Mouse (Mus musculus) T-helper 1 cell (primary cell): ENCODE measurements around the gene Olfr1469.
"Not testable (repeated sequence)": the region's sequence is repeated elsewhere in the genome, so short reads cannot be mapped to it uniquely, and the experiment has no call there.

ENCODE experiments used
- in situ Hi-C: fragments of 300-600 bp; cut with MboI, MseI; formaldehyde crosslinking; loops from one replicate; pipeline ENCODE4 v1.15.1; 2025; ENCODE audit warnings: high pct_unique_total_duplicates

The Olfr1469 gene

DNA sequence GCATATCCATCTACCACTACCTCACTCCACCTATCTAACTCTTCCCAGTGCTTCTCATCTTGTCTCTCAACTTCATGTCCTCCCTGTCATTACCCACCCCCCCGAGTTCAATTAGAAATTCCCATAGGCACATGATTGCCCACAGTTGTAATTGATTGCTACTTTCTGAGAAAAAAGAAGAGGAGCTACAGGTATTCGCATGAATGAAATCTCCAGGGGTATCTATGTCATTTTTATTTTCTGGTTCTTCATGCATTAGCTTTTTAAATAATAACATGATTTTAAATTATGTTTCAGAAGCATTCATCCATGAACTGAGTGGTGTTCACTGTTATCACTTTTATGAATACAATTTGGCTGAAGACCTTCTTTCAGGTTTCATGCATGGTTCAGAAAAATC, at the start of gene Olfr1469:
TSS of gene Olfr1469 (plus strand) at position 301 of the 400 bp plus-strand sequence.
- in situ Hi-C loops, result no loop called here

GRCm38 (mm10) chr19:13361936-13362335, 45.7 kb upstream of the Olfr1469 start, which contains the start of gene Olfr1467:
TSS of gene Olfr1467 (plus strand) at chr19:13362236.
- in situ Hi-C loops, result loop anchor here (25.0 kb wide), 1 partner anchor 725 kb away; the partner anchor contains the start of gene Glyat

- in situ Hi-C loops, result not testable (repeated sequence)
Observed at GRCm38 (mm10) chr19:13443109-13443508, 35.5 kb downstream of the Olfr1469 start, which contains the start of gene Olfr1471. TSS of gene Olfr1471 (plus strand) at chr19:13443409.

DNA sequence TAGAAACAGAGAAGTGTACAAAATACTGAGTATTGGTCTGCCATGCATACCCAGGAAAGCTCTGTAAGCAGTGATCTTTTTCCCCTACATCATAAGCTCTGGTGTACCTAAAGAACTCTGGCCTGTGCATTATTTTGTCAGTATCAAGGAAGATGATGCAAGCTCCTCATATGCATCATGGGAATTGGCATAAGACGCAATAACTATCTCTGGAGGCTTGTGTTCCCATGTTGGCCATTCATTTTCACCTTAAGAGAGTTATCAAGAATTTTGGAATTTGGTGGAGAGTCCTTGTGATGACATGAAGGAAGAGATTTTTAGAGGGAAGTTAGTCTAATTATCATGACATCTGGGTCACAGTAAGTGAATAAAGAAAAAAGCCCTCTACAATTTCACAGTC, 48.3 kb downstream of the Olfr1469 start, which contains the start of gene Olfr1472:
TSS of gene Olfr1472 (minus strand) at position 101 of the 400 bp plus-strand sequence.
- in situ Hi-C loops, result no loop called here
